ENCODE assay signal across 33 mouse cellular contexts in genomic region chr4:98115401-98115800, GRCm38 (mm10).
"Had no signal": no experiment of that assay in that cellular context is flagged by ENCODE, and none has a peak within 500 bp of the region (broad histone marks: within the 10 kb centered on the region; RNA-seq: fewer than 3 reads in every experiment).

No protein-coding gene starts in this region.

- H3K27ac ChIP-seq: heart, embryonic 15.5 days; hindbrain, embryonic 10.5 days; hindbrain, embryonic 12.5 days; hindbrain, embryonic 13.5 days; hindbrain, embryonic 14.5 days; hindbrain, embryonic 15.5 days; hindbrain, postnatal 0 days; intestine, embryonic 15.5 days; kidney, embryonic 15.5 days; kidney, postnatal 0 days; layer of hippocampus, adult 2 months; left cerebral cortex, adult 2 months had no signal

- H3K27me3 ChIP-seq: heart, embryonic 13.5 days; heart, embryonic 15.5 days; hindbrain, embryonic 12.5 days; hindbrain, embryonic 13.5 days; hindbrain, embryonic 15.5 days; intestine, embryonic 15.5 days; kidney, embryonic 15.5 days had no signal

- ATAC-seq: hindbrain, embryonic 16.5 days; hindbrain, postnatal 0 days; inflammation-experienced regulatory T-cells, adult 6 months; intestine, embryonic 15.5 days; intestine, embryonic 16.5 days; intestine, postnatal 0 days had no signal

- H3K4me1 ChIP-seq: hindbrain, embryonic 13.5 days; hindbrain, embryonic 15.5 days; intestine, embryonic 15.5 days; kidney, embryonic 15.5 days had no signal

- DNase-seq: heart, postnatal 14 days; heart, postnatal 36 days; heart, postnatal 4 days; kidney, adult 11 months; kidney, adult 18-20 months; kidney, adult 2 months; kidney, adult 8-10 months; kidney, adult 9 months; kidney, postnatal 10 days; kidney, postnatal 14 days; kidney, postnatal 25 days; kidney, postnatal 36 days; kidney, postnatal 4 days; layer of hippocampus, adult 9-11 months; layer of hippocampus, postnatal 36 days had no signal

- H3K4me2 ChIP-seq: heart, embryonic 11.5 days; heart, embryonic 13.5 days; heart, embryonic 15.5 days; hindbrain, embryonic 12.5 days; hindbrain, embryonic 13.5 days; hindbrain, embryonic 14.5 days; hindbrain, embryonic 15.5 days; intestine, embryonic 15.5 days; kidney, embryonic 15.5 days had no signal

- H3K9ac ChIP-seq: heart, embryonic 13.5 days; heart, embryonic 15.5 days; hindbrain, embryonic 12.5 days; hindbrain, embryonic 13.5 days; hindbrain, embryonic 14.5 days; hindbrain, embryonic 15.5 days; intestine, embryonic 15.5 days; kidney, embryonic 15.5 days had no signal

- H3K9me3 ChIP-seq: heart, embryonic 13.5 days; heart, embryonic 15.5 days; hindbrain, embryonic 10.5 days; hindbrain, embryonic 12.5 days; hindbrain, embryonic 13.5 days; hindbrain, embryonic 15.5 days; intestine, embryonic 15.5 days; kidney, embryonic 15.5 days had no signal

- H3K36me3 ChIP-seq: heart, embryonic 15.5 days; hindbrain, embryonic 10.5 days; hindbrain, embryonic 12.5 days; hindbrain, embryonic 13.5 days; hindbrain, embryonic 15.5 days; intestine, embryonic 15.5 days had no signal

- H3K4me3 ChIP-seq: heart, embryonic 13.5 days; heart, embryonic 15.5 days; hindbrain, embryonic 10.5 days; hindbrain, embryonic 12.5 days; hindbrain, embryonic 13.5 days; hindbrain, embryonic 15.5 days; intestine, embryonic 15.5 days; kidney, embryonic 15.5 days; layer of hippocampus, adult 2 months; left cerebral cortex, adult 2 months had no signal
